Mouse (Mus musculus) heart, embryonic 14.5 days (tissue): Measurements from ENCODE around the gene Ovol2. TPM values are rescaled to one million over a fixed set of nuclear protein-coding genes. Genes with fewer than 3 reads are reported as not detected.
A peak's percentile ranks its signal among the peaks of the same experiment; 100 is the strongest.

Experiments used
- ATAC-seq: fragments of 200-750 bp; cut with Nextera tagmentation; 2 replicates; pipeline ENCODE4 v1.8.0; 2017; ENCODE audit warnings: low read depth, moderate TSS enrichment; ENCODE audit not compliant: insufficient number of reproducible peaks, insufficient read depth, low FRiP score
- H3K27ac ChIP-seq, 2 experiments: fragments of 200-500 bp in 1 of 2; fragments of 300-500 bp in 1 of 2; sonication (generic) in 1 of 2; replicated peaks in 1 of 2; 2 replicates each; pipeline ENCODE4 v1.5.1; 2012 to 2014; ENCODE audit warnings: low read depth in 2 of 2, low read length in 2 of 2, control low read depth in 1 of 2, mild to moderate bottlenecking in 1 of 2, mixed read lengths in 1 of 2; ENCODE audit not compliant: control insufficient read depth in 1 of 2, insufficient read depth in 1 of 2
- H3K27me3 ChIP-seq: fragments of 300-500 bp; sonication (generic); 2 replicates; pipeline ENCODE4 v1.6.1; 2014; ENCODE audit warnings: mild to moderate bottlenecking, low read length, control low read depth; ENCODE audit not compliant: control insufficient read depth, insufficient read depth
- H3K36me3 ChIP-seq: fragments of 300-500 bp; sonication (generic); 2 replicates; pipeline ENCODE4 v1.6.1; 2014; ENCODE audit warnings: mild to moderate bottlenecking, control low read depth, low read length, mixed read lengths; ENCODE audit not compliant: control insufficient read depth, insufficient read depth
- H3K4me1 ChIP-seq, 2 experiments: fragments of 200-500 bp in 1 of 2; fragments of 300-500 bp in 1 of 2; sonication (generic) in 1 of 2; 2 replicates each; pipeline ENCODE4 v1.6.1; 2012 to 2014; ENCODE audit warnings: low read length in 2 of 2, control low read depth in 1 of 2, mixed read lengths in 1 of 2; ENCODE audit not compliant: control insufficient read depth in 2 of 2, insufficient read depth in 2 of 2
- H3K4me2 ChIP-seq: fragments of 300-500 bp; sonication (generic); 2 replicates; pipeline ENCODE4 v1.6.1; 2014; ENCODE audit warnings: mild to moderate bottlenecking, low read length
- H3K4me3 ChIP-seq, 2 experiments: fragments of 200-500 bp in 1 of 2; fragments of 300-500 bp in 1 of 2; sonication (generic) in 1 of 2; 2 replicates each; pipeline ENCODE4 v1.5.1; 2012 to 2014; ENCODE audit warnings: low read length in 2 of 2, mild to moderate bottlenecking in 2 of 2, control low read depth in 1 of 2, low read depth in 1 of 2, moderate library complexity in 1 of 2; ENCODE audit not compliant: control insufficient read depth in 1 of 2, insufficient read depth in 1 of 2
- H3K9ac ChIP-seq: fragments of 300-500 bp; sonication (generic); 2 replicates; pipeline ENCODE4 v1.6.1; 2014; ENCODE audit warnings: mild to moderate bottlenecking, low read length
- H3K9me3 ChIP-seq: fragments of 300-500 bp; sonication (generic); 2 replicates; pipeline ENCODE4 v1.6.1; 2016; ENCODE audit warnings: low read length, control low read depth; ENCODE audit not compliant: control insufficient read depth
- WGBS: fragments of 180-500 bp; shearing (Covaris S2); extraction: QIAGEN DNeasy Blood & Tissue Kit; methylation state at CpG from one replicate; pipeline ENCODE4 v1.1.7; 2014; 5-methylcytosine and 5-hydroxymethylcytosine counted together
- polyA plus RNA-seq: library from polyadenylated mRNA; unstranded; fragments of >200 nt; fragmentation: Nextera tagmentation; extraction: Ambion mirVana; gene quantifications from 2 replicates; pipeline ENCODE4 v1.2.1, GENCODE M21; 2014

The Ovol2 gene
- 0.18 TPM in 1 of 2 replicates, not detected in the other for polyA plus RNA-seq

DNA sequence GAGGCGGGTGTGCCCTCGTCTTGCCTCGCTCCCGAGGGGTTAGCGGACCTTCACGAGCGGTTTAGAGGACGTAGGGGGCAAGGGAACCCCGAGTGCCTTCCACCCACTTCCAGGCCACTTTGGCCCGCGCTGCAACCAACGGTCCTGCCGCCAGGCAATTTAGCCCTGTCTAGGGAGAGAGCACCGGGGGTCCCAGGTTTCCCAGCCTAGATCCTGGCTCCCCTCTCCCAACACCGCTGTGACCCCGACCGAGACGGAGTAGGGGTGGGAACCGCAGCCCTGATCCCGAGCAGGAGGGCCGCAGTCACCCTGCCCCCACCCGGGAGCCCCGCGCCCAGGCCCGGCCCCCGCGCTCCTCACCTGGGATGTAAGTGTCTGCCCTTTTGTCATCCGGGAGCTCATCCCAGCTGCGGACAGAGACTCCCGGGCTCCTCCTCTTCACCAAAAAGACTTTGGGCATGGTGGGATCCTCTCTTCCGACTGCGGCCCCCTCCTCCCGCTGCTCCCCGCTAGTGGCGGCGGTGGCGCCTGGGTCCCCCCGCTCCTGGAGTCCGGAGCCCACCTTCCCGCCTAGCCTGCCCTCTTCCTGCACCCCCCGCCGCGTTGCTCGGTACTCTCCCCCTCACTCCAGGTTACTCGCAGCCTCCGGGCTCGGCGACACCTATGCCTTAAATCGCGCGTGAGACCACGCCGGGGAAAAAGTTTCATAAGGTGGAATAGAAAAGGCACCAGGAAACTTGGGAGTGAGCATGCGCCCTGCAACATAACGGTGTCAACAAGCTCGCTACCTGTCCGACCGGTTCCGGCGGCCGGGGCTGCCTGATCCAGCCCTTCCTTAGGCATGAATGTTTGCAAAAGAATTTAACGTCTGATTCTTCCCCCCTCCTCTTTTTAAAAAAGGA lies at the start of gene Ovol2:
TSS of gene Ovol2 (minus strand) at position 746 of the 902 bp plus-strand sequence.
- H3K9me3 ChIP-seq: no peaks in the 10 kb centered on the region
- H3K4me1 ChIP-seq: peaks cover 4 to 34% of the 10 kb centered on the region in 2 experiments; a peak in 3 of 4 replicates
- under 1% methylated on average over 60 of the region's 62 CpGs for WGBS
- peak within 1 kb of the TSS; percentile 64 for H3K9ac ChIP-seq
- peaks cover 88% of the 10 kb centered on the region for H3K27me3 ChIP-seq
- peak within 1 kb of the TSS; percentile 99 for H3K4me2 ChIP-seq
- H3K4me3 ChIP-seq: peak within 1 kb of the TSS; percentile 48 to 58
- no peak within 1 kb of the TSS for H3K27ac ChIP-seq
- H3K36me3 ChIP-seq: no peaks in the 10 kb centered on the region
- no peak for ATAC-seq

- Histone ChIP-seq H3K4me2 (no peak overlapping the region), H3K27ac (no peak overlapping the region), H3K9me3 (no peaks in the 10 kb centered on the region), H3K27me3 (no peaks in the 10 kb centered on the region), H3K36me3 (peaks cover 97% of the 10 kb centered on the region), H3K4me3 (no peak overlapping the region), H3K9ac (no peak overlapping the region), H3K4me1 (peaks cover 2 to 11% of the 10 kb centered on the region in 2 experiments; a peak in 2 of 4 replicates)
- WGBS: 93% methylated on average over 4 of the region's 4 CpGs
- no peak for ATAC-seq
Measured at GRCm38 (mm10) chr2:144381741-144382140, 49.8 kb upstream of the Ovol2 start.

DNA sequence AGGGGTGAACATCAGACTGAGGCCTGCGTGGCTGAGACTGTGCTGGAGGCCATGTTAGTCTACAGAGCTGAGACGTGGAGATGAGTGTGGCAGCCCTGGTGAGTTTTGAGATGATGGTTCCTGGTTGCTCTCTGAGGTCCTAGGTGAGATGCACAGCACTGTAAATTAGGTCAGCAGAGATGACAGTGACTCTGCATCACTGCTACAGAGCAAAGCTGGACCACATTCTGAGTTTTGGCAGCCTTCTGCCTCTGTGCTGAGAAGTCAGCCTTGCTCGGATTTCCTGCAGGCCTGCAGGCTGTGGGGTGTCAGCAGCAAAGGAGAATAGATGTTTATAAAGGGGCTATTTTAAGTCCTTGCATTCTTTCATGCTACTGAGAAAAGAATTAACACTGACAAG lies 49.3 kb upstream of the Ovol2 start:
- H3K4me1 ChIP-seq: peaks cover 2 to 11% of the 10 kb centered on the region in 2 experiments; a peak in 2 of 4 replicates
- no peaks in the 10 kb centered on the region for H3K27me3 ChIP-seq
- H3K36me3 ChIP-seq: peaks cover 97% of the 10 kb centered on the region
- no peak overlapping the region for H3K4me3 ChIP-seq
- H3K27ac ChIP-seq: no peak overlapping the region
- no peak overlapping the region for H3K4me2 ChIP-seq
- no peak overlapping the region for H3K9ac ChIP-seq
- H3K9me3 ChIP-seq: no peaks in the 10 kb centered on the region
- WGBS: 69% methylated on average over 3 of the region's 3 CpGs
- no peak for ATAC-seq

DNA sequence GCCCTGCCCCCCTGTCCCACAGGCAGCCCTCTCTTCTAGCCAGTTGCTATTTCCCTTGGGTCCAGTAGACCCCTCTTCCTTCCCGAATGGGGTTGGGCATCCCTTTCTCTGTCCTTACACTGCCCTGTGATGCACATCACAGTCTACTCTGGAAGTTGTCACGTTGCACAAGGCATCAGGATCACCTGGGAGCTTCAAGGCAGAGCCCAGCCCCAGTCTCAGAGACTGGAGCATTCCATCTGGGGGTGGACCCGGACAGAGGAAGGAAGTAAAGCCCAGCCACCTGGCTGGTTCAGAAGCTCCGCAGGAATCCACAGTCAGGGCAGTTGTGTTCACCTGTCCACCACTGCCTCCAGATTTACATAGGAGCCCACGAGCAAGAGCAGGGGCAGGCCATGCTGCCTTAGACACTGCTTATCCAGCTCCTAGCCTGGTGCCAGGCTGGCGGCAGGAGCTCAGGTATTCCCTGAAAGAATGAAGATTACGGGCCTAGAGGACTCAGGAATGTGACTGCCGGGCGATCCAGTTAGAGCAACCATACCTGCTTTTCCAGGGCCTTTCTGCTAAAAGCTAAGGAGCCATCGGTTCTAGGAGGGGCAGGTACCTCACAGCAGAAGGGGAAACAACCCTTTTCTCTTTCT lies 43.2 kb upstream of the Ovol2 start:
- Histone ChIP-seq H3K27ac (no peak overlapping the region), H3K9ac (no peak overlapping the region), H3K4me2 (no peak overlapping the region), H3K9me3 (no peaks in the 10 kb centered on the region), H3K27me3 (no peaks in the 10 kb centered on the region), H3K4me3 (no peak overlapping the region), H3K4me1 (peaks cover 0 to 10% of the 10 kb centered on the region in 2 experiments; a peak in 1 of 4 replicates), H3K36me3 (peaks cover 78% of the 10 kb centered on the region)
- 81% methylated on average over 10 of the region's 10 CpGs for WGBS
- no peak for ATAC-seq

DNA sequence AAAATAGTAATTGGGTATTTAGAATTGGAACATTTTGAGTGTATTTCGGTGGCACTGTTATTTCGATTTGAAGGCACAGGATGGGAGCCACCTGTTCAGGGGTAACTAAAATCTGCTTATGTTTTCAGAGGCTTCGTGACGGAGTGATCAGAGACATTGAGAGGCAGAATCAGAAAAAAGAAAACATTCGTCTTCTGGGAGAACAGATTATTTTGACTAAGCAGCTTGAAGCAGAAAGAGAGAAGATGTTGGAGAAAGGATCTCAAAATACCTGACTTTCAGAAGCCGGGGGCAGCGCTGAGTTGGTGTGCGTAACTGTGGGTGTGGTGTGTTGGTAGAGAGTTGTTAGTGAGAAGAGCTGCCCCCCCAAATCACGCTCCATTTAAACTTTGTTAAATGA lies 41.1 kb upstream of the Ovol2 start:
- no peaks in the 10 kb centered on the region for H3K9me3 ChIP-seq
- H3K27ac ChIP-seq: no peak overlapping the region
- H3K4me3 ChIP-seq: no peak overlapping the region
- 94% methylated on average over 9 of the region's 9 CpGs for WGBS
- no peak for ATAC-seq
- H3K36me3 ChIP-seq: peaks cover 57% of the 10 kb centered on the region
- H3K4me2 ChIP-seq: no peak overlapping the region
- H3K9ac ChIP-seq: no peak overlapping the region
- H3K4me1 ChIP-seq: peaks cover 0 to 10% of the 10 kb centered on the region in 2 experiments; a peak in 2 of 4 replicates
- H3K27me3 ChIP-seq: no peaks in the 10 kb centered on the region

GRCm38 (mm10) chr2:144371566-144371965 lies 39.6 kb upstream of the Ovol2 start:
- Histone ChIP-seq H3K4me3 (no peak overlapping the region), H3K4me2 (no peak overlapping the region), H3K9me3 (no peaks in the 10 kb centered on the region), H3K36me3 (peaks cover 42% of the 10 kb centered on the region), H3K27ac (no peak overlapping the region), H3K4me1 (peaks cover 0 to 10% of the 10 kb centered on the region in 2 experiments; a peak in 2 of 4 replicates), H3K27me3 (no peaks in the 10 kb centered on the region), H3K9ac (no peak overlapping the region)
- WGBS: 73% methylated on average over 4 of the region's 4 CpGs
- no peak for ATAC-seq

DNA sequence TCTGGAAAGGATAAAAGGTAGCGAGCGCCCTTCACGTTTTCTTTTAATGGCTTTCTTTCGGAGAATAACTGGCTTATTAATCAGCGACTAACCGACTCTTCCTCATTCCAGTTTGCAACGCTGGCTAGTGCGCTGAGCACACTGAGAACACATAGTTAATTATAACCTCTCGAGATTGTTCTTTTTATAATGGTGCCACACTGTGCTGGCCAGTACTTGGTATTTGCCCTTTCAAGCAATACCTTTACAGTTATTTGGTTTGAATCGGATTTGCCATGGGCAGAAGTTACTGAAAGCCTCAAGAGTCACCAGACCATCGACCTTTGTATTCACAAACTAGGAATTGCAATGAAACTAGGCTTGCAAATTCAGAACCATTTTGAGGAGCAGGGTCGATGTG lies 37.6 kb upstream of the Ovol2 start:
- Histone ChIP-seq H3K4me1 (peaks cover 0 to 10% of the 10 kb centered on the region in 2 experiments; a peak in 2 of 4 replicates), H3K36me3 (peaks cover 23% of the 10 kb centered on the region), H3K27me3 (no peaks in the 10 kb centered on the region), H3K4me3 (peak overlapping the region; percentile 86 to 100), H3K27ac (peak overlapping the region; percentile 93 to 99), H3K9ac (peak overlapping the region; percentile 90), H3K9me3 (no peaks in the 10 kb centered on the region), H3K4me2 (peak overlapping the region; percentile 67)
- 1% methylated on average over 12 of the region's 12 CpGs for WGBS
- ATAC-seq: no peak
